Mouse (Mus musculus) olfactory bulb, adult 2 months (tissue): ENCODE measurements around the gene Ndufa4l2. TPM values are rescaled to one million over a fixed set of nuclear protein-coding genes. Genes with fewer than 3 reads are reported as not detected.
A peak's percentile ranks its signal among the peaks of the same experiment; 100 is the strongest.

ENCODE experiments used
- H3K27ac ChIP-seq: fragments of 200-500 bp; 2 replicates; pipeline ENCODE4 v1.5.1; 2012; ENCODE audit warnings: low read depth, low read length; ENCODE audit not compliant: insufficient read depth
- H3K4me1 ChIP-seq: fragments of 200-500 bp; 2 replicates; pipeline ENCODE4 v1.6.1; 2012; ENCODE audit warnings: low read length; ENCODE audit not compliant: control insufficient read depth, insufficient read depth
- H3K4me3 ChIP-seq: fragments of 200-500 bp; 2 replicates; pipeline ENCODE4 v1.5.1; 2012; ENCODE audit warnings: mild to moderate bottlenecking, low read depth, low read length, moderate library complexity; ENCODE audit not compliant: insufficient read depth
- CTCF ChIP-seq: fragments of 200-500 bp; IDR thresholded peaks from 2 replicates; pipeline ENCODE4 v1.5.1; 2012; ENCODE audit warnings: low read depth, mild to moderate bottlenecking, low read length, moderate library complexity; ENCODE audit not compliant: insufficient read depth
- POLR2A ChIP-seq: fragments of 200-500 bp; IDR thresholded peaks from 2 replicates; pipeline ENCODE4 v1.6.1; 2012; ENCODE audit warnings: mild to moderate bottlenecking, low read depth, low read length, moderate library complexity; ENCODE audit not compliant: insufficient read depth
- WGBS: fragments of 180-500 bp; shearing (Covaris S2); methylation state at CpG from one replicate; pipeline ENCODE4 v1.1.7; 2018; 5-methylcytosine and 5-hydroxymethylcytosine counted together
- polyA plus RNA-seq: library from polyadenylated mRNA; stranded (reverse); fragments of >200 nt; gene quantifications from 2 replicates; pipeline ENCODE4 v1.2.4, GENCODE M21; 2012; ENCODE audit warnings: low replicate concordance; ENCODE audit not compliant: missing spikeins, insufficient read depth, insufficient read length

Ndufa4l2 gene
- not detected in 2 replicates for polyA plus RNA-seq

GRCm38 (mm10) chr10:127514764-127515163 is at the start of gene Ndufa4l2:
Gene Ndufa4l2 (plus strand): TSS chr10:127514967.
- TF ChIP-seq POLR2A (no peak), CTCF (no peak)
- no peak within 1 kb of the TSS for H3K27ac ChIP-seq
- H3K4me1 ChIP-seq: peaks cover 49% of the 10 kb centered on the region
- WGBS: 49% methylated on average over 6 of the region's 6 CpGs
- no peak within 1 kb of the TSS for H3K4me3 ChIP-seq

- no peaks in the 10 kb centered on the region for H3K4me1 ChIP-seq
- no peak overlapping the region for H3K4me3 ChIP-seq
- TF ChIP-seq CTCF (no peak), POLR2A (no peak)
- H3K27ac ChIP-seq: no peak overlapping the region
- WGBS: 78% methylated on average over 15 of the region's 15 CpGs
These were observed 43.3 kb upstream of the Ndufa4l2 start for GRCm38 (mm10) chr10:127471281-127471988.

GRCm38 (mm10) chr10:127472722-127473121 is 42.0 kb upstream of the Ndufa4l2 start:
- no peak overlapping the region for H3K27ac ChIP-seq
- no peak overlapping the region for H3K4me3 ChIP-seq

GRCm38 (mm10) chr10:127475175-127475574 is 39.6 kb upstream of the Ndufa4l2 start:
- over 99% methylated on average over 4 of the region's 4 CpGs for WGBS
- no peak overlapping the region for H3K27ac ChIP-seq
- no peaks in the 10 kb centered on the region for H3K4me1 ChIP-seq
- TF ChIP-seq POLR2A (no peak), CTCF (no peak)
- no peak overlapping the region for H3K4me3 ChIP-seq

More at GRCm38 (mm10) chr10:127472722-127473121, 42.0 kb upstream of the Ndufa4l2 start:
- WGBS: 88% methylated on average over 9 of the region's 9 CpGs
- no peaks in the 10 kb centered on the region for H3K4me1 ChIP-seq
- TF ChIP-seq CTCF: no peak
- TF ChIP-seq POLR2A: no peak

GRCm38 (mm10) chr10:127476541-127476940 is 38.2 kb upstream of the Ndufa4l2 start:
- no peak overlapping the region for H3K4me3 ChIP-seq
- no peak overlapping the region for H3K27ac ChIP-seq
- WGBS: 84% methylated on average over 3 of the region's 3 CpGs
- TF ChIP-seq CTCF (no peak), POLR2A (no peak)
- H3K4me1 ChIP-seq: peaks cover 12% of the 10 kb centered on the region

- Histone ChIP-seq H3K27ac (no peak overlapping the region), H3K4me1 (peaks cover 16% of the 10 kb centered on the region), H3K4me3 (no peak overlapping the region)
- no peak for TF ChIP-seq CTCF
- no peak for TF ChIP-seq POLR2A
- WGBS: 83% methylated on average over 7 of the region's 7 CpGs
These were observed 37.5 kb upstream of the Ndufa4l2 start for GRCm38 (mm10) chr10:127477301-127477700.

GRCm38 (mm10) chr10:127479131-127479530 is 35.6 kb upstream of the Ndufa4l2 start:
- 84% methylated on average over 4 of the region's 4 CpGs for WGBS
- H3K4me3 ChIP-seq: no peak overlapping the region

GRCm38 (mm10) chr10:127480833-127481813 is 33.6 kb upstream of the Ndufa4l2 start:
- WGBS: 54% methylated on average over 19 of the region's 19 CpGs
- Histone ChIP-seq H3K4me3 (no peak overlapping the region), H3K27ac (peak overlapping the region; percentile 40; the same call in 1 of the 2 replicates), H3K4me1 (peaks cover 19% of the 10 kb centered on the region)
- TF ChIP-seq CTCF: no peak
- no peak for TF ChIP-seq POLR2A

More at GRCm38 (mm10) chr10:127479131-127479530, 35.6 kb upstream of the Ndufa4l2 start:
- Histone ChIP-seq H3K4me1 (peaks cover 19% of the 10 kb centered on the region), H3K27ac (no peak overlapping the region)
- TF ChIP-seq CTCF (no peak), POLR2A (no peak)

GRCm38 (mm10) chr10:127485235-127485634 is 29.5 kb upstream of the Ndufa4l2 start:
- Histone ChIP-seq H3K27ac (no peak overlapping the region), H3K4me1 (peaks cover 30% of the 10 kb centered on the region), H3K4me3 (no peak overlapping the region)
- TF ChIP-seq POLR2A: no peak
- TF ChIP-seq CTCF: no peak
- WGBS: 90% methylated on average over 10 of the region's 10 CpGs
